Mouse (Mus musculus): ENCODE measurements around the gene Med6. TPM values are rescaled to one million over a fixed set of nuclear protein-coding genes. Genes with fewer than 3 reads are reported as not detected.
"Not testable (repeated sequence)": the region's sequence is repeated elsewhere in the genome, so short reads cannot be mapped to it uniquely, and the experiment has no call there.

The Med6 gene
- total RNA-seq, 2 experiments from 2014 or later, result 28.9 to 102 TPM

- ATAC-seq (replicated peaks; ENCODE audit: low FRiP score, poor library complexity, severe bottlenecking), result no peak
These were observed 26.9 kb downstream of the Med6 start for GRCm38 (mm10) chr12:81567931-81568330.

- no peak for ATAC-seq (replicated peaks; ENCODE audit: low FRiP score, poor library complexity, severe bottlenecking)
These were observed 30.6 kb downstream of the Med6 start for GRCm38 (mm10) chr12:81564173-81564572.

- ATAC-seq (replicated peaks; ENCODE audit: low FRiP score, poor library complexity, severe bottlenecking), result no peak
These were observed 45.5 kb downstream of the Med6 start for GRCm38 (mm10) chr12:81549286-81549685.

- no peak for ATAC-seq (replicated peaks; ENCODE audit: low FRiP score, poor library complexity, severe bottlenecking)
These were observed 47.6 kb downstream of the Med6 start for GRCm38 (mm10) chr12:81547163-81547562.

GRCm38 (mm10) chr12:81533029-81533419 lies 61.8 kb downstream of the Med6 start:
- no peak for ATAC-seq (replicated peaks; ENCODE audit: low FRiP score, poor library complexity, severe bottlenecking)

- peak; percentile 86 for ATAC-seq (replicated peaks; ENCODE audit: low FRiP score, poor library complexity, severe bottlenecking)
These were observed 62.3 kb downstream of the Med6 start, which contains the start of the genes Gm20498 and Synj2bp for GRCm38 (mm10) chr12:81532316-81533028. Gene Gm20498, minus strand, starts transcription at chr12:81532905. Gene Synj2bp, minus strand, starts transcription at chr12:81532911.

- not testable (repeated sequence) for ATAC-seq (replicated peaks; ENCODE audit: low FRiP score, poor library complexity, severe bottlenecking)
These were observed 64.2 kb downstream of the Med6 start for GRCm38 (mm10) chr12:81530587-81530986.

Other genes with a start within 250 kb of the Med6 start
- gene Gm4787, start 215.5 kb downstream of the Med6 start, total RNA-seq (2015; ENCODE audit: low replicate concordance), result not detected in 2 replicates
- not detected in 2 replicates for gene Gm4787, start 215.5 kb downstream of the Med6 start, total RNA-seq (2017; ENCODE audit: low replicate concordance)
- gene Adam4, start 173.1 kb downstream of the Med6 start, total RNA-seq (2015; ENCODE audit: low replicate concordance), result 1.8 TPM in 1 of 2 replicates, not detected in the other
- gene Adam4, start 173.1 kb downstream of the Med6 start, total RNA-seq (2017; ENCODE audit: low replicate concordance), result 0.77 TPM in 1 of 2 replicates, not detected in the other
- 3.2 and 32.7 TPM in 2 replicates for gene Cox16, start 109.9 kb downstream of the Med6 start, total RNA-seq (2015; ENCODE audit: low replicate concordance)
- gene Cox16, start 109.9 kb downstream of the Med6 start, total RNA-seq (2017; ENCODE audit: low replicate concordance), result 12.9 and 26.7 TPM in 2 replicates
- gene Gm20498, start 62.1 kb downstream of the Med6 start, total RNA-seq (2015; ENCODE audit: low replicate concordance), result 3.6 TPM in 1 of 2 replicates, not detected in the other
- 3.7 TPM in 1 of 2 replicates, not detected in the other for gene Gm20498, start 62.1 kb downstream of the Med6 start, total RNA-seq (2017; ENCODE audit: low replicate concordance)
- gene Synj2bp, start 62.1 kb downstream of the Med6 start, total RNA-seq (2015; ENCODE audit: low replicate concordance), result 6.5 and 15.1 TPM in 2 replicates
- 12.8 and 18.4 TPM in 2 replicates for gene Synj2bp, start 62.1 kb downstream of the Med6 start, total RNA-seq (2017; ENCODE audit: low replicate concordance)
- not detected in 2 replicates for gene Adam21, start 26.5 kb downstream of the Med6 start, total RNA-seq (2015; ENCODE audit: low replicate concordance)
- not detected in 2 replicates for gene Adam21, start 26.5 kb downstream of the Med6 start, total RNA-seq (2017; ENCODE audit: low replicate concordance)
- gene Ttc9, start 36.2 kb upstream of the Med6 start, total RNA-seq (2015; ENCODE audit: low replicate concordance), result not detected in 2 replicates
- gene Ttc9, start 36.2 kb upstream of the Med6 start, total RNA-seq (2017; ENCODE audit: low replicate concordance), result not detected in 2 replicates
- gene Map3k9, start 186.2 kb upstream of the Med6 start, total RNA-seq (2015; ENCODE audit: low replicate concordance), result 0.72 TPM in 1 of 2 replicates, not detected in the other
- gene Map3k9, start 186.2 kb upstream of the Med6 start, total RNA-seq (2017; ENCODE audit: low replicate concordance), result 0.13 and 0.83 TPM in 2 replicates

Measured in erythroid progenitor cell, adult 5-6 weeks (primary cell).